Mouse (Mus musculus) lung, embryonic 15.5 days (tissue): ENCODE results near the gene Mthfd1l. TPM values are rescaled to one million over a fixed set of nuclear protein-coding genes. Genes with fewer than 3 reads are reported as not detected.
A peak's percentile ranks its signal among the peaks of the same experiment; 100 is the strongest.

Experiments used
- ATAC-seq: fragments of 200-750 bp; cut with Nextera tagmentation; 2 replicates; pipeline ENCODE4 v1.8.0; 2017; ENCODE audit warnings: moderate number of reproducible peaks, borderline replicate concordance; ENCODE audit not compliant: low FRiP score, low TSS enrichment; ENCODE audit errors: extremely low read depth
- H3K27ac ChIP-seq: fragments of 300-500 bp; sonication (generic); 2 replicates; pipeline ENCODE4 v1.5.1; 2015; ENCODE audit warnings: moderate library complexity, mild to moderate bottlenecking, inconsistent platforms
- H3K27me3 ChIP-seq: fragments of 300-500 bp; sonication (generic); 2 replicates; pipeline ENCODE4 v1.6.1; 2015; ENCODE audit warnings: inconsistent platforms
- H3K36me3 ChIP-seq: fragments of 300-500 bp; sonication (generic); 2 replicates; pipeline ENCODE4 v1.6.1; 2015; ENCODE audit warnings: inconsistent platforms
- H3K4me1 ChIP-seq: fragments of 300-500 bp; sonication (generic); 2 replicates; pipeline ENCODE4 v1.6.1; 2015; ENCODE audit warnings: inconsistent platforms
- H3K4me2 ChIP-seq: fragments of 300-500 bp; sonication (generic); 2 replicates; pipeline ENCODE4 v1.6.1; 2015; ENCODE audit warnings: inconsistent platforms, mild to moderate bottlenecking, moderate library complexity
- H3K4me3 ChIP-seq: fragments of 300-500 bp; sonication (generic); 2 replicates; pipeline ENCODE4 v1.5.1; 2015; ENCODE audit warnings: mild to moderate bottlenecking, inconsistent platforms
- H3K9ac ChIP-seq: fragments of 300-500 bp; sonication (generic); 2 replicates; pipeline ENCODE4 v1.6.1; 2015; ENCODE audit warnings: inconsistent platforms
- H3K9me3 ChIP-seq: fragments of 300-500 bp; sonication (generic); 2 replicates; pipeline ENCODE4 v1.6.1; 2016; ENCODE audit warnings: inconsistent platforms
- WGBS: fragments of 180-500 bp; shearing (Covaris S2); methylation state at CpG from one replicate; pipeline ENCODE4 v1.1.7; 2015; 5-methylcytosine and 5-hydroxymethylcytosine counted together
- polyA plus RNA-seq: library from polyadenylated mRNA; unstranded; fragments of >200 nt; fragmentation: Nextera tagmentation; extraction: Ambion mirVana; gene quantifications from 2 replicates; pipeline ENCODE4 v1.2.1, GENCODE M21; 2015

Gene Mthfd1l
- polyA plus RNA-seq, 1 experiment from 2014 or later = 16.1 TPM

- H3K36me3 ChIP-seq = peaks cover 8% of the 10 kb centered on the region
- H3K9ac ChIP-seq = no peak overlapping the region
- H3K4me2 ChIP-seq = no peak overlapping the region
- no peak for ATAC-seq
- H3K4me3 ChIP-seq = no peak overlapping the region
- H3K27me3 ChIP-seq = no peaks in the 10 kb centered on the region
- 93% methylated on average over 8 of the region's 8 CpGs for WGBS
- H3K27ac ChIP-seq = no peak overlapping the region
- H3K9me3 ChIP-seq = no peaks in the 10 kb centered on the region
- peaks cover 3% of the 10 kb centered on the region; the same call in 1 of the 2 replicates for H3K4me1 ChIP-seq
These were observed 120.1 kb downstream of the Mthfd1l start for GRCm38 (mm10) chr10:4092990-4093389.

- H3K4me2 ChIP-seq = no peak overlapping the region
- H3K4me3 ChIP-seq = no peak overlapping the region
- H3K9ac ChIP-seq = no peak overlapping the region
- H3K36me3 ChIP-seq = peaks cover 12% of the 10 kb centered on the region
- peaks cover 3% of the 10 kb centered on the region; the same call in 1 of the 2 replicates for H3K4me1 ChIP-seq
- H3K27me3 ChIP-seq = no peaks in the 10 kb centered on the region
- WGBS = 91% methylated on average over 9 of the region's 9 CpGs
- no peaks in the 10 kb centered on the region for H3K9me3 ChIP-seq
- H3K27ac ChIP-seq = no peak overlapping the region
- no peak for ATAC-seq
These were observed 121.3 kb downstream of the Mthfd1l start for GRCm38 (mm10) chr10:4094093-4094817.

GRCm38 (mm10) chr10:4096151-4096550, 123.2 kb downstream of the Mthfd1l start:
- no peak overlapping the region for H3K4me2 ChIP-seq
- 61% methylated on average over 5 of the region's 5 CpGs for WGBS
- H3K4me1 ChIP-seq = peaks cover 3% of the 10 kb centered on the region; the same call in 1 of the 2 replicates
- no peaks in the 10 kb centered on the region for H3K9me3 ChIP-seq
- H3K36me3 ChIP-seq = peaks cover 7% of the 10 kb centered on the region; the same call in 1 of the 2 replicates
- H3K27me3 ChIP-seq = no peaks in the 10 kb centered on the region
- no peak overlapping the region for H3K4me3 ChIP-seq
- H3K27ac ChIP-seq = peak overlapping the region; percentile 25
- no peak for ATAC-seq
- no peak overlapping the region for H3K9ac ChIP-seq

GRCm38 (mm10) chr10:4100007-4100406, 127.1 kb downstream of the Mthfd1l start:
- WGBS = 86% methylated on average over 6 of the region's 6 CpGs
- ATAC-seq = no peak
- Histone ChIP-seq H3K4me3 (no peak overlapping the region), H3K9ac (no peak overlapping the region), H3K4me2 (no peak overlapping the region), H3K9me3 (no peaks in the 10 kb centered on the region), H3K27ac (no peak overlapping the region), H3K4me1 (peaks cover 3% of the 10 kb centered on the region; the same call in 1 of the 2 replicates), H3K36me3 (peaks cover 7% of the 10 kb centered on the region; the same call in 1 of the 2 replicates), H3K27me3 (no peaks in the 10 kb centered on the region)

- Histone ChIP-seq H3K9ac (no peak overlapping the region), H3K36me3 (no peaks in the 10 kb centered on the region), H3K27me3 (no peaks in the 10 kb centered on the region), H3K4me2 (peak overlapping the region; percentile 16; the same call in 1 of the 2 replicates), H3K4me3 (no peak overlapping the region), H3K9me3 (no peaks in the 10 kb centered on the region), H3K4me1 (peaks cover 34% of the 10 kb centered on the region), H3K27ac (peak overlapping the region; percentile 80)
- 21% methylated on average over 10 of the region's 10 CpGs for WGBS
- ATAC-seq = peak; percentile 41; the same call in 1 of the 2 replicates
These were observed 133.0 kb downstream of the Mthfd1l start for GRCm38 (mm10) chr10:4105676-4106528.

DNA sequence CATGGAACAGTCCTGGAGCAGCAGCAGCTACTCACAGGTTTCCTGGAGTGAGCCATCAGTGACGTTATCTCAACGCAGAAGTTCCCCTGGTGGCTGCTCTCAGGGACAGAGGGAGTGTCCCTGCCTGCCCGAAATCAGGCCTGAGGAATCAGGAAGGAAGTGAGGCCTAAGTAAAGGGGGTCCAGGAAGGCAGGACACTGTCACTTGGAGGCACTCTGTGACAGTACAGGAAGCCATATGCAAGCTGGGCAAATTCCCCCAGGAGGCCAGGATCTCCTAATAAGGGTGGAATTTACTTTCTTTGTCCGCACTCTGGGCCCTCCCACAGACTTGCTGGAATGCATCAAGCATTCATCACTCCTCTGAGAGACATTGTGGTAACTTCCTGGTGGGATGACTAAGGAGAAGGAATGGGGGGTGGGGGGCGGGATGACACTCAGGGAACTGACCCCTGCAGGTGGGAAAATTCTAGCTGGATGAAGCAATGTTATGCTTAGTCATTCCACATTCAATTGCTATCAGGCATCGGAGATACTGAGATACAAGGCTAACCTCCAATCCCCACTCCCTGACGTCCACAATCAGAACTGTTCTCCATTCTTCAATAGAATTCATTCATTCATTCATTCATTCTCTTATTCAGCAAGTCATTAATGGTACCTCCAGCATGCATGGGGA, 134.9 kb downstream of the Mthfd1l start:
- Histone ChIP-seq H3K9ac (no peak overlapping the region), H3K9me3 (no peaks in the 10 kb centered on the region), H3K27ac (peak overlapping the region; percentile 80), H3K27me3 (no peaks in the 10 kb centered on the region), H3K4me2 (no peak overlapping the region), H3K4me3 (no peak overlapping the region), H3K36me3 (no peaks in the 10 kb centered on the region), H3K4me1 (peaks cover 53% of the 10 kb centered on the region)
- WGBS = 18% methylated on average over 7 of the region's 7 CpGs
- peak; percentile 78 for ATAC-seq

DNA sequence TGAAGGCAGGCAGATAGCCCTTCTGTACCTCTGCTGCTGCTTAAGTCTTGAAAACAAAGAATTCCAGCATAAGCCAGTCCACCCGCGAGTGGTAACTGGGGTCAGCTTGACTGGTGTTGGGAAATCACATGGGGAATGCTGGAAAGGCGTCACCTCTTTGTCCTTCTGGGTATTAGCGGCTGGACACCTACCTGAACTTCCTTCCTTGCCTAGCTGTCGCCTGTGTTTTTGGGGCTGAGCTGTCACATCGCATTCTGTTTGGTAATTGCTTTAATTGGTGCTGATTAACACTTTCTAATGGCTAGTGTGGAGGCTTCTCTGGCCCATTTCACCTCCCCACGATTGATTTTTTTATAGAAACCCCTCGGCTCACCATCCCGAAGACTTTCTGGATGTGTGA, 135.5 kb downstream of the Mthfd1l start:
- Histone ChIP-seq H3K36me3 (no peaks in the 10 kb centered on the region), H3K27ac (peak overlapping the region; percentile 80), H3K4me2 (no peak overlapping the region), H3K4me3 (no peak overlapping the region), H3K27me3 (no peaks in the 10 kb centered on the region), H3K9ac (no peak overlapping the region), H3K4me1 (peaks cover 60% of the 10 kb centered on the region), H3K9me3 (no peaks in the 10 kb centered on the region)
- WGBS = 78% methylated on average over 9 of the region's 9 CpGs
- no peak for ATAC-seq

- no peaks in the 10 kb centered on the region for H3K9me3 ChIP-seq
- peak overlapping the region; percentile 26; the same call in 1 of the 2 replicates for H3K4me2 ChIP-seq
- no peaks in the 10 kb centered on the region for H3K27me3 ChIP-seq
- ATAC-seq = no peak
- no peak overlapping the region for H3K9ac ChIP-seq
- no peaks in the 10 kb centered on the region for H3K36me3 ChIP-seq
- H3K4me3 ChIP-seq = no peak overlapping the region
- H3K4me1 ChIP-seq = peaks cover 59% of the 10 kb centered on the region
- 51% methylated on average over 19 of the region's 19 CpGs for WGBS
- H3K27ac ChIP-seq = peak overlapping the region; percentile 84
These were observed 138.3 kb downstream of the Mthfd1l start for GRCm38 (mm10) chr10:4111095-4111794.

DNA sequence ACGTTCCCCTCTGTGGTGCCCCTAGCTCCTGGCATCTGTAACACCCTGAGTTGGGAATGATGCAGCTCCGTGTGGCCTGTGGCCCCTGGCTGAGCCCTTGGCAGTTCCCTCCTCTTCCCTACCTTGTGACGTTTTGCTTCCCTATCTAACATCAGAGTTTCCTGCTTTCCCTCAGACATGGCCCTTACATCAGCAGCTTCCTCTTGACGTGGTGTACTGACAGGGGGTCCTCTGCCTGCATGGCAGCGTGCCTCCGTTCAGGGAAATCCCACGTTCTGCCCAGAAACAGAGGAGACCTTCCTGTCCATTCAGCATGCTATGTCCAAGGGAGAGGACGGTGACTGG, 138.8 kb downstream of the Mthfd1l start:
- H3K4me1 ChIP-seq = peaks cover 58% of the 10 kb centered on the region
- no peaks in the 10 kb centered on the region for H3K9me3 ChIP-seq
- no peak overlapping the region for H3K9ac ChIP-seq
- no peak for ATAC-seq
- H3K4me3 ChIP-seq = no peak overlapping the region
- H3K36me3 ChIP-seq = no peaks in the 10 kb centered on the region
- H3K27me3 ChIP-seq = no peaks in the 10 kb centered on the region
- 62% methylated on average over 8 of the region's 8 CpGs for WGBS
- H3K4me2 ChIP-seq = no peak overlapping the region
- H3K27ac ChIP-seq = peak overlapping the region; percentile 84

DNA sequence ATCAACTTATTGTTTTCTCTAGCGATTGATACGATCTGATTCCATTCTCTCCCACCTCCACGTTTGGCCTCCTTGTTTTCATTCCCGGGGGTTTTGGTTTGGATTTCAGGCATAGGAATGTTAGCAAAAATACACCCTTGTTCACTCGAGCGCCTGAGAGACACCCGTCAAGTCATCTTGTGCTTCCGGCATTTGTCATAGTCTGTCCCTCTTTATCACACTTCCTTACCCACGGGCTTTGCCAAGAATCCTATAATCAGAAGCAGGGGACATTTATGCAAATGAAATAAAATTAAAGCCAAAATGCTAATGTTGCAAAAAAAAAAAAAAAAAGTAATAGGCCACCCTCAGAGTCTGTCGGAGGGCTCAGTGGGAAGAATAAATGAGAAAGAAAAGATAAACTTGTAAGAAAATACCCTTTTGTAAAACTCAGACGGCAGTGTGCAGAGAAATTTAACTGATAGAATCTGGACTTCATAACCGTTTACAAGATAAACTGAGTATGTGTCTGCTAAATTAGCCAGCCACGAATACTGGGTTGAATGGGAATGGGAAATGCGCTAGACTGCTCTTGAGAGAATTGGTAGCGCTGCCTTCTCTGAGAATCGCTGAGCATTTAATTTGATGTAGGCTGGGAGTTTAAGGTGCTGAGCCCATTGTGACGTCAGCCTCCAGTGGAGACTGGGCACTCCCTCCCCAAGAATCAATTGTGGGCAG, 139.9 kb downstream of the Mthfd1l start:
- H3K27me3 ChIP-seq = no peaks in the 10 kb centered on the region
- WGBS = 36% methylated on average over 17 of the region's 17 CpGs
- H3K9me3 ChIP-seq = no peaks in the 10 kb centered on the region
- no peak overlapping the region for H3K9ac ChIP-seq
- peak overlapping the region; percentile 84 for H3K27ac ChIP-seq
- H3K4me3 ChIP-seq = no peak overlapping the region
- no peaks in the 10 kb centered on the region for H3K36me3 ChIP-seq
- no peak overlapping the region for H3K4me2 ChIP-seq
- peak; percentile 28; the same call in 1 of the 2 replicates for ATAC-seq
- peaks cover 62% of the 10 kb centered on the region for H3K4me1 ChIP-seq

DNA sequence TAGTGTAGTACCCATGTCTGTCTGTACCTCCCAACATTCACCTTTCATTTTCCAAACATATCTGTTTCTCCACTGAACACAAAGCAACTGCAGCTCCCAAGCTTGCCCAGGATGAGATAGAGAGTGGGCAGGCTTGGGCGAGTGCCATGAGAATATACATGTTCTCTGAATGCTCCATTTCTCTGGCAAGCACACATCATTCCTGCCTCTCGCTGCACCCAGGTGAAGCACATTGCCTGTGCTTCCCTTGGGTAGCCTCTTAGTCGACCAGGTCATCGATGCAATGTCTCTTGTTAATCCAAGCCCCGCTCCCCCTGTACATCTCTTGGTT, 140.4 kb downstream of the Mthfd1l start:
- Histone ChIP-seq H3K9me3 (no peaks in the 10 kb centered on the region), H3K9ac (no peak overlapping the region), H3K36me3 (no peaks in the 10 kb centered on the region), H3K27ac (peak overlapping the region; percentile 84), H3K4me2 (no peak overlapping the region), H3K4me3 (no peak overlapping the region), H3K4me1 (peaks cover 62% of the 10 kb centered on the region), H3K27me3 (no peaks in the 10 kb centered on the region)
- no peak for ATAC-seq
- 86% methylated on average over 5 of the region's 5 CpGs for WGBS
